Mouse (Mus musculus): ENCODE data around the gene Slc16a2. TPM values are rescaled to one million over a fixed set of nuclear protein-coding genes. Genes with fewer than 3 reads are reported as not detected.

Gene Slc16a2
- total and polyA plus RNA-seq, 3 experiments, result not detected

GRCm38 (mm10) chrX:103820307-103821194, 1.2 kb downstream of the Slc16a2 start:
- no peak overlapping the region for H3K27ac ChIP-seq (ENCODE audit: control insufficient read depth, low read depth, low read length)
- no peak overlapping the region for H3K4me3 ChIP-seq (ENCODE audit: control insufficient read depth in 1 of 2, insufficient read depth in 1 of 2, low read depth in 2 of 2, low read length in 2 of 2)
- H3K36me3 ChIP-seq (ENCODE audit: control insufficient read depth in 1 of 2, insufficient read depth in 2 of 2, low read length in 2 of 2), result no peaks in the 10 kb centered on the region
- no peaks in the 10 kb centered on the region for H3K79me2 ChIP-seq (ENCODE audit: control insufficient read depth, insufficient read depth, low read length, poor library complexity)
- H3K9ac ChIP-seq (ENCODE audit: control insufficient read depth, low read depth, low read length, poor library complexity, severe bottlenecking), result no peak overlapping the region
- no peaks in the 10 kb centered on the region for H3K9me3 ChIP-seq (replicated peaks; ENCODE audit: insufficient read depth, low read length)
- TF ChIP-seq EP300 (IDR thresholded peaks at IDR 0.05; ENCODE audit: low read depth in 1 of 2, low read length in 2 of 2) (no peak), TAL1 (IDR thresholded peaks at IDR 0.05; ENCODE audit: low read length) (no peak), TCF12 (IDR thresholded peaks at IDR 0.05; ENCODE audit: low read depth, low read length) (no peak), ZC3H11A (IDR thresholded peaks at IDR 0.05; ENCODE audit: low read depth, low read length) (no peak), E2F4 (IDR thresholded peaks at IDR 0.05; ENCODE audit: borderline replicate concordance, low read depth, low read length) (no peak)
- H3K27me3 ChIP-seq (ENCODE audit: control insufficient read depth in 1 of 2, insufficient read depth in 2 of 2, low read length in 2 of 2), result no peaks in the 10 kb centered on the region
- DNase-seq (ENCODE audit: low read depth, low spot score), result no peak
- H3K4me1 ChIP-seq (ENCODE audit: control insufficient read depth in 1 of 2, insufficient read depth in 2 of 2, low read length in 2 of 2), result no peaks in the 10 kb centered on the region

GRCm38 (mm10) chrX:103819253-103819652, 2.5 kb downstream of the Slc16a2 start:
- no peak overlapping the region for H3K9ac ChIP-seq (ENCODE audit: control insufficient read depth, low read depth, low read length, poor library complexity, severe bottlenecking)
- no peaks in the 10 kb centered on the region for H3K36me3 ChIP-seq (ENCODE audit: control insufficient read depth in 1 of 2, insufficient read depth in 2 of 2, low read length in 2 of 2)
- H3K79me2 ChIP-seq (ENCODE audit: control insufficient read depth, insufficient read depth, low read length, poor library complexity), result no peaks in the 10 kb centered on the region
- H3K27ac ChIP-seq (ENCODE audit: control insufficient read depth, low read depth, low read length), result no peak overlapping the region
- no peaks in the 10 kb centered on the region for H3K27me3 ChIP-seq (ENCODE audit: control insufficient read depth in 1 of 2, insufficient read depth in 2 of 2, low read length in 2 of 2)
- no peaks in the 10 kb centered on the region for H3K4me1 ChIP-seq (ENCODE audit: control insufficient read depth in 1 of 2, insufficient read depth in 2 of 2, low read length in 2 of 2)
- no peak overlapping the region for H3K4me3 ChIP-seq (ENCODE audit: control insufficient read depth in 1 of 2, insufficient read depth in 1 of 2, low read depth in 2 of 2, low read length in 2 of 2)
- TF ChIP-seq POLR2AphosphoS2 (IDR thresholded peaks at IDR 0.05; ENCODE audit: low read length) (no peak), CHD2 (IDR thresholded peaks at IDR 0.05; ENCODE audit: low read length) (no peak), MEF2A (IDR thresholded peaks at IDR 0.05; ENCODE audit: extremely low read depth, insufficient replicate concordance, low read depth, low read length, poor library complexity, severe bottlenecking) (no peak), USF1 (IDR thresholded peaks at IDR 0.05; ENCODE audit: low read depth, low read length) (no peak), UBTF (IDR thresholded peaks at IDR 0.05; ENCODE audit: borderline replicate concordance, insufficient read depth, low read depth, low read length) (no peak), ZC3H11A (IDR thresholded peaks at IDR 0.05; ENCODE audit: low read depth, low read length) (no peak), EP300 (IDR thresholded peaks at IDR 0.05; ENCODE audit: low read depth in 1 of 2, low read length in 2 of 2) (no peak), ZNF384 (IDR thresholded peaks at IDR 0.05; ENCODE audit: low read depth, low read length) (no peak)
- H3K9me3 ChIP-seq (replicated peaks; ENCODE audit: insufficient read depth, low read length), result no peaks in the 10 kb centered on the region
- no peak for DNase-seq (ENCODE audit: low read depth, low spot score)

GRCm38 (mm10) chrX:103812690-103813089, 9.1 kb downstream of the Slc16a2 start:
- H3K9me3 ChIP-seq (replicated peaks; ENCODE audit: insufficient read depth, low read length), result no peaks in the 10 kb centered on the region
- H3K9ac ChIP-seq (ENCODE audit: control insufficient read depth, low read depth, low read length, poor library complexity, severe bottlenecking), result no peak overlapping the region
- H3K4me3 ChIP-seq (ENCODE audit: control insufficient read depth in 1 of 2, insufficient read depth in 1 of 2, low read depth in 2 of 2, low read length in 2 of 2), result no peak overlapping the region
- DNase-seq (ENCODE audit: low read depth, low spot score), result no peak
- no peak overlapping the region for H3K27ac ChIP-seq (ENCODE audit: control insufficient read depth, low read depth, low read length)
- TF ChIP-seq RAD21 (IDR thresholded peaks at IDR 0.05; ENCODE audit: low read depth, low read length) (no peak), CHD2 (IDR thresholded peaks at IDR 0.05; ENCODE audit: low read length) (no peak), HCFC1 (IDR thresholded peaks at IDR 0.05; ENCODE audit: low read depth, low read length) (no peak), USF1 (IDR thresholded peaks at IDR 0.05; ENCODE audit: low read depth, low read length) (no peak), CTCF (IDR thresholded peaks at IDR 0.05 in 2 of 3, conservative IDR thresholded peaks at IDR 0.05 in 1 of 3; ENCODE audit: control insufficient read depth in 1 of 3, insufficient read depth in 1 of 3, low read depth in 2 of 3, low read length in 3 of 3, poor library complexity in 1 of 3, severe bottlenecking in 1 of 3) (no peak), JUND (IDR thresholded peaks at IDR 0.05; ENCODE audit: low read depth, low read length) (no peak), POLR2A (IDR thresholded peaks at IDR 0.05; ENCODE audit: control insufficient read depth in 1 of 2, insufficient read depth in 1 of 2, low read depth in 1 of 2, low read length in 2 of 2, poor library complexity in 1 of 2) (no peak), UBTF (IDR thresholded peaks at IDR 0.05; ENCODE audit: borderline replicate concordance, insufficient read depth, low read depth, low read length) (no peak), ZC3H11A (IDR thresholded peaks at IDR 0.05; ENCODE audit: low read depth, low read length) (no peak)
- no peaks in the 10 kb centered on the region for H3K79me2 ChIP-seq (ENCODE audit: control insufficient read depth, insufficient read depth, low read length, poor library complexity)
- no peaks in the 10 kb centered on the region for H3K4me1 ChIP-seq (ENCODE audit: control insufficient read depth in 1 of 2, insufficient read depth in 2 of 2, low read length in 2 of 2)
- H3K36me3 ChIP-seq (ENCODE audit: control insufficient read depth in 1 of 2, insufficient read depth in 2 of 2, low read length in 2 of 2), result no peaks in the 10 kb centered on the region
- no peaks in the 10 kb centered on the region for H3K27me3 ChIP-seq (ENCODE audit: control insufficient read depth in 1 of 2, insufficient read depth in 2 of 2, low read length in 2 of 2)

Data from MEL (cell line).